Mouse (Mus musculus): Measurements from ENCODE around the gene Plcl1.

The Plcl1 gene

GRCm38 (mm10) chr1:55618617-55619286, 213.0 kb downstream of the Plcl1 start:
- peak; percentile 10 to 16 for DNase-seq

- no peak for DNase-seq
These were observed 225.8 kb downstream of the Plcl1 start for GRCm38 (mm10) chr1:55631496-55631895.

- DNase-seq: no peak
These were observed 226.3 kb downstream of the Plcl1 start for GRCm38 (mm10) chr1:55632024-55632423.

GRCm38 (mm10) chr1:55633326-55633725, 227.6 kb downstream of the Plcl1 start:
- no peak for DNase-seq

GRCm38 (mm10) chr1:55659518-55660210, 253.9 kb downstream of the Plcl1 start:
- DNase-seq: no peak

GRCm38 (mm10) chr1:55661381-55661780, 255.7 kb downstream of the Plcl1 start:
- DNase-seq: no peak

- no peak for DNase-seq
These were observed 259.6 kb downstream of the Plcl1 start for GRCm38 (mm10) chr1:55665137-55665827.

- peak; percentile 40 to 49 for DNase-seq
These were observed 260.3 kb downstream of the Plcl1 start for GRCm38 (mm10) chr1:55665828-55666673.

GRCm38 (mm10) chr1:55666798-55667197, 261.1 kb downstream of the Plcl1 start:
- DNase-seq: no peak

- no peak for DNase-seq
These were observed 263.0 kb downstream of the Plcl1 start for GRCm38 (mm10) chr1:55668622-55669237.

- DNase-seq: no peak
These were observed 277.0 kb downstream of the Plcl1 start for GRCm38 (mm10) chr1:55682676-55683075.

GRCm38 (mm10) chr1:55686261-55686660, 280.5 kb downstream of the Plcl1 start:
- no peak for DNase-seq

- no peak for DNase-seq
These were observed 288.0 kb downstream of the Plcl1 start for GRCm38 (mm10) chr1:55693636-55694220.

- no peak for DNase-seq
These were observed 290.5 kb downstream of the Plcl1 start for GRCm38 (mm10) chr1:55696206-55696605.

- no peak for DNase-seq
These were observed 293.8 kb downstream of the Plcl1 start for GRCm38 (mm10) chr1:55699393-55699970.

GRCm38 (mm10) chr1:55700016-55700415, 294.3 kb downstream of the Plcl1 start:
- no peak for DNase-seq

- DNase-seq: no peak
These were observed 295.0 kb downstream of the Plcl1 start for GRCm38 (mm10) chr1:55700726-55701125.

GRCm38 (mm10) chr1:55701601-55702000, 295.9 kb downstream of the Plcl1 start:
- no peak for DNase-seq

- DNase-seq: no peak
These were observed 296.4 kb downstream of the Plcl1 start for GRCm38 (mm10) chr1:55702106-55702505.

- DNase-seq: no peak
These were observed 299.0 kb downstream of the Plcl1 start for GRCm38 (mm10) chr1:55704707-55705106.

- no peak for DNase-seq
These were observed 299.5 kb downstream of the Plcl1 start for GRCm38 (mm10) chr1:55705173-55705572.

GRCm38 (mm10) chr1:55705756-55706155, 300.0 kb downstream of the Plcl1 start:
- DNase-seq: no peak
